Mouse (Mus musculus): ENCODE measurements around the gene Fbxo9.

DNA sequence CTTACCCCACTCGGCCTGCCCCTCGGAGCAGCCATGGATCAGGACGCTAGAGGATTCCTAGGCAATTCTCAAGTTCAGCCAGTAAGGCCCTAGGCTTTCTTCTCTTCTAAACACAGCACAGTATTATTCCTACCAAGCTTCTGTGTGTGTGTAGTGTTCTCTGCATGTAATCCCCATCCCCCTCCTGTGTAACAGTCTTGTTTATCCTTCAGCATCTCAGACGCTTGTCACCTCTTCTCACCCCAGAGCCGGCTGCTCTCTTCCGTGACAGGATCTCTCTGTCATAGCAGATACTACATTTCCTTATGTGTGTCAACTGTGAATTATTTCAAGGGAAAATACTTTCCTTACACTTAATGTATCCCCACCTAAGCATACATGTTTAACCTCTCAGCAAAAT lies 17.1 kb upstream of the Fbxo9 start:
- TF ChIP-seq TAL1 (IDR thresholded peaks at IDR 0.05; ENCODE audit: low read length) (no peak), GATA1 (IDR thresholded peaks at IDR 0.05; ENCODE audit: low read length) (no peak)

Measured in erythroblast, embryonic 14.5 days (primary cell).